Mouse (Mus musculus) MEL (cell line): ENCODE data around the gene Ryr1.

Experiments used
- POLR2A ChIP-seq, 2 experiments: IDR thresholded peaks; 2 replicates each; pipeline ENCODE4 v1.6.1; 2011 to 2012; ENCODE audit warnings: low read length in 2 of 2, mild to moderate bottlenecking in 2 of 2, control low read depth in 1 of 2, improper control_type of control experiment in 1 of 2, low read depth in 1 of 2, moderate library complexity in 1 of 2; ENCODE audit not compliant: control insufficient read depth in 1 of 2, insufficient read depth in 1 of 2, poor library complexity in 1 of 2
- TAL1 ChIP-seq: IDR thresholded peaks from 2 replicates; pipeline ENCODE4 v1.6.1; 2012; ENCODE audit warnings: mild to moderate bottlenecking, inconsistent platforms, low read length, moderate library complexity, mixed read lengths

- TF ChIP-seq TAL1 = 0 out of 2 replicates have a peak, but pooled peaks have one; percentile 1
- no peak for TF ChIP-seq POLR2A (IDR thresholded peaks at IDR 0.05; ENCODE audit: control insufficient read depth in 1 of 2, insufficient read depth in 1 of 2, low read depth in 1 of 2, low read length in 2 of 2, poor library complexity in 1 of 2)
Measured at GRCm38 (mm10) chr7:29031641-29032040, 93.3 kb downstream of the Ryr1 start.
